Mouse (Mus musculus) splenic B cell, adult 2 months (primary cell): ENCODE measurements at regions not wholly inside any gene's neighbourhood (a gene's known extent, or its start where the extent isn't known, plus 50 kb on each side); places are given as distances from the start of the nearest gene placed in this dataset.

ENCODE experiments used
- DNase-seq: peaks from one replicate; pipeline ENCODE4 v3.0.0-alpha.2; 2011; ENCODE audit warnings: low read depth, low spot score
- H3K27me3 ChIP-seq: 2 replicates; pipeline ENCODE4 v1.6.1; 2012; ENCODE audit warnings: mild to moderate bottlenecking, low read length, moderate library complexity, mixed read lengths; ENCODE audit not compliant: control insufficient read depth, poor library complexity, insufficient read depth, severe bottlenecking
- H3K36me3 ChIP-seq: 2 replicates; pipeline ENCODE4 v1.6.1; 2012; ENCODE audit warnings: mild to moderate bottlenecking, low read length, moderate library complexity, mixed read lengths; ENCODE audit not compliant: control insufficient read depth, poor library complexity, insufficient read depth, severe bottlenecking

GRCm38 (mm10) chr6:133170548-133170947 lies 65.8 kb downstream of the Smim10l1 start:
- Histone ChIP-seq H3K36me3 (no peaks in the 10 kb centered on the region), H3K27me3 (no peaks in the 10 kb centered on the region)
- DNase-seq: no peak

DNA sequence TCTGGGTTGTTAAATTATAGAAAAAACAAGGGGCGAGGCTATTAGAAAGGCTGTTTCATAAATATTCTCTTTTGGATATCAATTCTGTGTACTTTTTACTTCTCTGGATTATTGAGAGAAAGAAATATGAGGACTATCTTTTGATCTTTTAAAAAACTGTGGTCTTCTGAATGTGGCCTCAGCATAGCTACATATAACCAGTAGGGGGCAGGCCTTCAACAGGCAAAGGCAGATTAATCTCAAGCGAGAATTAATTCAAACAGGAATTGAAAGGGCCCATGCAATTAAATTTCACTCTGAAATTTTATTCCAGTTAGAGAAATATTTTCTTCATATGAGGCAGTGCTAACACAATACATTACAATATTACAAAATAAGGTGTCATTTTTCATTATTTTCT lies 66.6 kb downstream of the Smim10l1 start:
- Histone ChIP-seq H3K36me3 (no peaks in the 10 kb centered on the region), H3K27me3 (no peaks in the 10 kb centered on the region)
- no peak for DNase-seq

- Histone ChIP-seq H3K36me3 (no peaks in the 10 kb centered on the region), H3K27me3 (no peaks in the 10 kb centered on the region)
- DNase-seq: peak; percentile 26
These were observed 85.8 kb upstream of the 5530400C23Rik start for GRCm38 (mm10) chr6:133206173-133206572.
